Mouse (Mus musculus): Measurements from ENCODE around the gene Htra1. TPM values are rescaled to one million over a fixed set of nuclear protein-coding genes. Genes with fewer than 3 reads are reported as not detected.
A peak's percentile ranks its signal among the peaks of the same experiment; 100 is the strongest.

Gene Htra1
- polyA plus RNA-seq, 1 experiment from 2014 or later = 12.7 TPM

DNA sequence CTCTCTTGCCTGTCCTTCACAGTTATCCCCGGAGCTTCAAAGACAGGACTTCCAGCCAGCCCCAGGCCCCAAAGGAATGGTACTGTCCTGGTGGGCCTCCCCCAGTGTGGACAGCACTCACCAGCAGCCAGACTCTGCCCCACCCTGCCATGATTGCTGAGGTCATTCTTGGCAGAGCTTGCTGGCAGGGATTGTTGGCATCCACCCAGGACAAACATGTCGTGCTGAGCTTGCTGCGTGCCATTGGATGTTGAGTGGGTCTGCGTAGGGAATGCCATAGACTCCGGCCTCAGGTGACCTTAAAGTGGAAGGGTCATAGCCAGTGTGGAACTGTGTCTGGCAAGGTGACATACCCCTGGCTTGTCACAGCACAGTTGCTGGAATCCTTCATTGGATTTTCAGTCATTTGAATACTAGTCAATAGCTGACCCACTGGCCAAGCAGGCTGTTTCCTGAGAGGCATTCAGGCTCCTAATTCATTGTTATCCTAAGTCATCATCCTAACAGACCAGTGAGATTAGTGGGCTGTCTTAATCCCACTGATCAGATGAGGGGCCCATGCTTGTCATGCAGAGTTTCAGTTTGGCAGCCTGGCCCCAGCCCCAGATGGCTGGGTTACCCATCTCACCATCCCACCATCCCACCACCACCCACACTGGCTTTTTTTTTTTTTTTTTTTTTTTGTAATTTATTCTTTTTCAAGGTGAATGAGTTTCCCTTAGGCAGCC is 42.0 kb downstream of the Htra1 start:
- Histone ChIP-seq H3K27ac (replicated peaks; ENCODE audit: low read depth, low read length) (no peak overlapping the region), H3K4me1 (ENCODE audit: control insufficient read depth, insufficient read depth, low read length) (peaks cover 6% of the 10 kb centered on the region; the same call in 1 of the 2 replicates), H3K9me3 (ENCODE audit: control insufficient read depth, low read length) (no peaks in the 10 kb centered on the region), H3K9ac (replicated peaks; ENCODE audit: low read length) (no peak overlapping the region), H3K4me2 (ENCODE audit: low read length) (no peak overlapping the region), H3K4me3 (replicated peaks; ENCODE audit: low read depth, low read length) (no peak overlapping the region), H3K27me3 (ENCODE audit: control insufficient read depth, insufficient read depth, low read length) (no peaks in the 10 kb centered on the region), H3K36me3 (ENCODE audit: control insufficient read depth, insufficient read depth, low read length) (no peaks in the 10 kb centered on the region)
- DNase-seq = peak; percentile 69
- no peak; the same call in 1 of the 2 replicates for ATAC-seq (ENCODE audit: low FRiP score, low TSS enrichment)
- 57% methylated on average over 5 of the region's 5 CpGs for WGBS

DNA sequence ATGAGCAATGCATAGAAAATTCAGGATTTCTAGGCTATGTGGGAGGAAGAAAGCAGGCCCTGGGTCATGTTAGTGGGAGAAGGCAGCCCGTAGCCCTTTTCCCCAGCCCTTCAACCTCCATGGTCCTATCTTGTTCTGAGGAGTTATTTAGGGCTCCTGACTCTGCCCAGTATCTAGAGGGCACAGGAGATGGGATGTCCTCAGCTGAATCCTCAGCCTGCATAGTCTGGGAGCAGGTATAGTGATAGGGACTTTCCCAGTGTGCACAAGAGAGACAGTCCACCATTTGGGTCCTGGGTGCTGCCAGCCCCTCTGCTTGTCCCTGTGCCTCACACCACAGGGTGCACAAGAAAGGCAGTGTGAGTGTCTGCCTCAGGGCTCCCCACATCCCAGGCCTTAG is 42.6 kb downstream of the Htra1 start:
- WGBS = 86% methylated on average over 1 of the region's 1 CpGs
- DNase-seq (no peak), ATAC-seq (ENCODE audit: low FRiP score, low TSS enrichment) (no peak)
- Histone ChIP-seq H3K36me3 (ENCODE audit: control insufficient read depth, insufficient read depth, low read length) (no peaks in the 10 kb centered on the region), H3K4me3 (replicated peaks; ENCODE audit: low read depth, low read length) (no peak overlapping the region), H3K27me3 (ENCODE audit: control insufficient read depth, insufficient read depth, low read length) (no peaks in the 10 kb centered on the region), H3K4me2 (ENCODE audit: low read length) (no peak overlapping the region), H3K27ac (replicated peaks; ENCODE audit: low read depth, low read length) (no peak overlapping the region), H3K4me1 (ENCODE audit: control insufficient read depth, insufficient read depth, low read length) (peaks cover 6% of the 10 kb centered on the region; the same call in 1 of the 2 replicates), H3K9me3 (ENCODE audit: control insufficient read depth, low read length) (no peaks in the 10 kb centered on the region), H3K9ac (replicated peaks; ENCODE audit: low read length) (no peak overlapping the region)

DNA sequence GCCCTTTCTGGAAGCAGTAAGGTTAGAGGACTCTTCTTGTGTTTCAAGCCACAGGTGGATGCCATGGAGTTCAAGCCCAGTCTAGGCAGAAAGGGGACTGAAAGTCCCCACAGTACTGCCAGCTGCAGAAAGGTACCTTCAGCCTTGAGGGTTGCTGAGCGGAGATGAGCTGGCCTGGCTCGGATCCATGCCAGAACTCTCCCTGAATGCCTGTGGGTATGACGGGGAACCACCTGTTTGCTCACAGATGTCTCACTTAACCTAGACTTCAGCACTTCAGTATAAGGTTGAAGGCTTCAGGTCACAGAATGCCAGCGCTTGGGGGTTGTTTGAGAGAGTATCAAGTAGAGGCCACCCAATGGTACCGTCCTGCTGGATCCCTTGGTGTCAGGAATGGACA is 44.2 kb downstream of the Htra1 start:
- no peak for ATAC-seq (ENCODE audit: low FRiP score, low TSS enrichment)
- Histone ChIP-seq H3K27me3 (ENCODE audit: control insufficient read depth, insufficient read depth, low read length) (no peaks in the 10 kb centered on the region), H3K4me1 (ENCODE audit: control insufficient read depth, insufficient read depth, low read length) (peaks cover 6% of the 10 kb centered on the region; the same call in 1 of the 2 replicates), H3K36me3 (ENCODE audit: control insufficient read depth, insufficient read depth, low read length) (no peaks in the 10 kb centered on the region), H3K27ac (replicated peaks; ENCODE audit: low read depth, low read length) (no peak overlapping the region), H3K9me3 (ENCODE audit: control insufficient read depth, low read length) (no peaks in the 10 kb centered on the region), H3K4me3 (replicated peaks; ENCODE audit: low read depth, low read length) (no peak overlapping the region), H3K9ac (replicated peaks; ENCODE audit: low read length) (no peak overlapping the region), H3K4me2 (ENCODE audit: low read length) (no peak overlapping the region)
- 92% methylated on average over 5 of the region's 5 CpGs for WGBS
- DNase-seq = no peak

GRCm38 (mm10) chr7:130982371-130982770 is 46.5 kb downstream of the Htra1 start:
- no peaks in the 10 kb centered on the region for H3K9me3 ChIP-seq (ENCODE audit: control insufficient read depth, low read length)
- no peak overlapping the region for H3K4me2 ChIP-seq (ENCODE audit: low read length)
- no peak overlapping the region for H3K9ac ChIP-seq (replicated peaks; ENCODE audit: low read length)
- 58% methylated on average over 4 of the region's 4 CpGs for WGBS
- no peak for ATAC-seq (ENCODE audit: low FRiP score, low TSS enrichment)
- peaks cover 6% of the 10 kb centered on the region; the same call in 1 of the 2 replicates for H3K4me1 ChIP-seq (ENCODE audit: control insufficient read depth, insufficient read depth, low read length)
- no peaks in the 10 kb centered on the region for H3K27me3 ChIP-seq (ENCODE audit: control insufficient read depth, insufficient read depth, low read length)
- H3K27ac ChIP-seq (replicated peaks; ENCODE audit: low read depth, low read length) = no peak overlapping the region
- H3K4me3 ChIP-seq (replicated peaks; ENCODE audit: low read depth, low read length) = no peak overlapping the region
- no peak for DNase-seq
- H3K36me3 ChIP-seq (ENCODE audit: control insufficient read depth, insufficient read depth, low read length) = no peaks in the 10 kb centered on the region

GRCm38 (mm10) chr7:130982881-130983280 is 47.0 kb downstream of the Htra1 start:
- no peak for ATAC-seq (ENCODE audit: low FRiP score, low TSS enrichment)

DNA sequence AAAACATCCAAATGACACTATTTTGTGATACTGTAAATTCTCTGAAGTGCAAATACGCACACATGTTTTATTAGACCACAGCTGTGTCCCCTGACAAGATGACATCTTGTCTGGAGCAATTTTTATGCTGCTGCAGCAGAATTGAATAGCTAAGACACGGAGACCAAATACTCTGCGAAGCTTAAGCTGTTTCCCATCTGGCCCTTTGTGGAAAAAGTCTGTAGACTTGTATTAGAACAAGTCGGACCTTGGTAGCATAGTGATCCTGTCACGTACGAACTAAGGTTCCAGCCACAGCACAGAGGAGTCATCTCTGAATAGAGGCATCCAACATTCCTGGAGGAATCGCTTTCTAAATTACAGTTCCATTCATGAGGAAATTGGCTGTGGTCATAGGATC is 48.4 kb downstream of the Htra1 start:
- Histone ChIP-seq H3K4me3 (replicated peaks; ENCODE audit: low read depth, low read length) (no peak overlapping the region), H3K4me2 (ENCODE audit: low read length) (no peak overlapping the region), H3K9ac (replicated peaks; ENCODE audit: low read length) (no peak overlapping the region), H3K27ac (replicated peaks; ENCODE audit: low read depth, low read length) (no peak overlapping the region), H3K9me3 (ENCODE audit: control insufficient read depth, low read length) (no peaks in the 10 kb centered on the region), H3K27me3 (ENCODE audit: control insufficient read depth, insufficient read depth, low read length) (no peaks in the 10 kb centered on the region), H3K4me1 (ENCODE audit: control insufficient read depth, insufficient read depth, low read length) (no peaks in the 10 kb centered on the region), H3K36me3 (ENCODE audit: control insufficient read depth, insufficient read depth, low read length) (no peaks in the 10 kb centered on the region)
- WGBS = 82% methylated on average over 7 of the region's 7 CpGs
- ATAC-seq (ENCODE audit: low FRiP score, low TSS enrichment) (no peak), DNase-seq (no peak)

More at GRCm38 (mm10) chr7:130982881-130983280, 47.0 kb downstream of the Htra1 start:
- H3K27me3 ChIP-seq (ENCODE audit: control insufficient read depth, insufficient read depth, low read length) = no peaks in the 10 kb centered on the region
- no peaks in the 10 kb centered on the region for H3K36me3 ChIP-seq (ENCODE audit: control insufficient read depth, insufficient read depth, low read length)
- H3K4me2 ChIP-seq (ENCODE audit: low read length) = no peak overlapping the region
- H3K4me3 ChIP-seq (replicated peaks; ENCODE audit: low read depth, low read length) = no peak overlapping the region
- no peak overlapping the region for H3K27ac ChIP-seq (replicated peaks; ENCODE audit: low read depth, low read length)
- H3K9ac ChIP-seq (replicated peaks; ENCODE audit: low read length) = no peak overlapping the region
- 71% methylated on average over 3 of the region's 3 CpGs for WGBS
- no peaks in the 10 kb centered on the region for H3K9me3 ChIP-seq (ENCODE audit: control insufficient read depth, low read length)
- no peak for DNase-seq
- H3K4me1 ChIP-seq (ENCODE audit: control insufficient read depth, insufficient read depth, low read length) = peaks cover 2% of the 10 kb centered on the region; the same call in 1 of the 2 replicates

DNA sequence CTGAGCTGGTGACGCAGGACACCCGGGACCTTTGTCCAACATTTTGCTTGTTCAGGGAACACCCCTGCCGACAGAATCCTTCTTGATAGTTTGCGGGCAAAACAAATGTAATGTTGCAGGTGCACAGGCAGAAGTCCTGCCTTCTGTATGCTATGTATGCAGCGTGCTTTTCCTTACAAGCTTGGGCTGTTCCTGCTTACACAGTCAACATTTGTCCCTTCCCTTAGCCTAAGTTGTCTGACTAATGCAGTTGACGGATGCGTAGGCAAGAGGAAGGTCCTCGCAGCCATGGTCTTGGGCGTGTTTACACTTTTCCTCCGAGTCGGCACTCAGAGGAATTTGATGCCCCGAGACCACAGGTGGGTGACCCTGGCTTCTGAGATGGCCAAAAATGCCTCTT is 49.3 kb downstream of the Htra1 start:
- no peak overlapping the region for H3K27ac ChIP-seq (replicated peaks; ENCODE audit: low read depth, low read length)
- ATAC-seq (ENCODE audit: low FRiP score, low TSS enrichment) = no peak
- H3K36me3 ChIP-seq (ENCODE audit: control insufficient read depth, insufficient read depth, low read length) = no peaks in the 10 kb centered on the region
- WGBS = 93% methylated on average over 12 of the region's 12 CpGs
- H3K4me3 ChIP-seq (replicated peaks; ENCODE audit: low read depth, low read length) = no peak overlapping the region
- no peaks in the 10 kb centered on the region for H3K9me3 ChIP-seq (ENCODE audit: control insufficient read depth, low read length)
- H3K27me3 ChIP-seq (ENCODE audit: control insufficient read depth, insufficient read depth, low read length) = no peaks in the 10 kb centered on the region
- no peak overlapping the region for H3K4me2 ChIP-seq (ENCODE audit: low read length)
- H3K9ac ChIP-seq (replicated peaks; ENCODE audit: low read length) = no peak overlapping the region
- DNase-seq = no peak
- H3K4me1 ChIP-seq (ENCODE audit: control insufficient read depth, insufficient read depth, low read length) = no peaks in the 10 kb centered on the region

GRCm38 (mm10) chr7:130985716-130986115 is 49.8 kb downstream of the Htra1 start:
- no peaks in the 10 kb centered on the region for H3K36me3 ChIP-seq (ENCODE audit: control insufficient read depth, insufficient read depth, low read length)
- H3K9me3 ChIP-seq (ENCODE audit: control insufficient read depth, low read length) = no peaks in the 10 kb centered on the region
- 89% methylated on average over 3 of the region's 3 CpGs for WGBS
- no peak overlapping the region for H3K27ac ChIP-seq (replicated peaks; ENCODE audit: low read depth, low read length)
- no peak overlapping the region for H3K9ac ChIP-seq (replicated peaks; ENCODE audit: low read length)
- no peak overlapping the region for H3K4me3 ChIP-seq (replicated peaks; ENCODE audit: low read depth, low read length)
- no peak for ATAC-seq (ENCODE audit: low FRiP score, low TSS enrichment)
- no peaks in the 10 kb centered on the region for H3K27me3 ChIP-seq (ENCODE audit: control insufficient read depth, insufficient read depth, low read length)
- H3K4me2 ChIP-seq (ENCODE audit: low read length) = no peak overlapping the region
- H3K4me1 ChIP-seq (ENCODE audit: control insufficient read depth, insufficient read depth, low read length) = no peaks in the 10 kb centered on the region
- no peak for DNase-seq

DNA sequence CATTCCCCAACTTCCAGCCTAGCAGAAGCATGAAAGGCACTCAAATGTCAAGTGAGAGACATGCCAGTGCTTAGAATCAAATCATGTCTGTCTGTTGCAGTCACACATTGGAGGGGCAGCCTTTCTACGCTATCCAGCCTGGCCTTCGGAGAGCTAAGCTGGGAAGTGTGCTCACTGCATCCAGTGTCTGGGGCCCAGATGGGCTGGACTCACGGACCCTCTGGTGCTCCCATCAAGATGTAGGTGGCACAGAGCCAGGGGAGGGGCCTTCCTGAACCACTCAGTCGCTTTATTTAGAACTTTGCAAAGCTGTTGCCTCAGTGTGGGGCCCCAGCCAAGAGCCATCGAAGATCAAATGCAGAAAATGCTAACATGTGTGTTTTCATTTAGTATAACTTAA is 52.2 kb downstream of the Htra1 start:
- no peak overlapping the region for H3K4me3 ChIP-seq (replicated peaks; ENCODE audit: low read depth, low read length)
- H3K9me3 ChIP-seq (ENCODE audit: control insufficient read depth, low read length) = no peaks in the 10 kb centered on the region
- H3K4me1 ChIP-seq (ENCODE audit: control insufficient read depth, insufficient read depth, low read length) = no peaks in the 10 kb centered on the region
- WGBS = 85% methylated on average over 5 of the region's 5 CpGs
- no peak overlapping the region for H3K9ac ChIP-seq (replicated peaks; ENCODE audit: low read length)
- H3K27me3 ChIP-seq (ENCODE audit: control insufficient read depth, insufficient read depth, low read length) = no peaks in the 10 kb centered on the region
- H3K27ac ChIP-seq (replicated peaks; ENCODE audit: low read depth, low read length) = no peak overlapping the region
- DNase-seq (no peak), ATAC-seq (ENCODE audit: low FRiP score, low TSS enrichment) (no peak)
- H3K4me2 ChIP-seq (ENCODE audit: low read length) = no peak overlapping the region
- no peaks in the 10 kb centered on the region for H3K36me3 ChIP-seq (ENCODE audit: control insufficient read depth, insufficient read depth, low read length)
